Mouse (Mus musculus): ENCODE results near the gene Nrxn3. TPM values are rescaled to one million over a fixed set of nuclear protein-coding genes. Genes with fewer than 3 reads are reported as not detected.

The Nrxn3 gene
- total RNA-seq, 2 experiments from 2014 or later, result 185 to 191 TPM

DNA sequence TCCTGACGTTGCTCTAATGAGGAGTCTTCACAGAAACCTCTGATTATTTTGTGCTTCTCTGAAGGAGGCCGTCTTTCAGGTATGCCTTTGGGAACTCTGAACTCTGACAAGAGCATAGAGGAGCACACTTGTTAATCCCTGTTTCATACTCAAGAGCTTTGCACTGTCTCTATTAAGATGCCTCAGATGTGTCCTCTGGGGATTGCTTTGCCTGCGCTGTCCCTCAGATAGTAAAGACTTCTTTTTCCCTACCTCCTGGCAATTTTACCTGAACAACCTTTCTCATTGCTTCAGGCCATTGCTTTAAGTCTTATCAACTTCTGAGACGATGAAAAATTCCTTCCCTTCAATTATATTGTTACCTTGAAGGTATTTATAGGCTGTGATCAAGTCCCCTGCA lies 1272.7 kb downstream of the Nrxn3 start:
- intact Hi-C loops (cut with DNase I), result no loop called here

GRCm38 (mm10) chr12:90010280-90010679 lies 1287.6 kb downstream of the Nrxn3 start:
- no peak for DNase-seq (ENCODE audit: extremely low spot score in 1 of 2, low spot score in 2 of 2)

More for the DNA sequence above, 1272.7 kb downstream of the Nrxn3 start:
- DNase-seq (ENCODE audit: extremely low spot score in 1 of 2, low spot score in 2 of 2), result no peak

GRCm38 (mm10) chr12:90013958-90014357 lies 1291.3 kb downstream of the Nrxn3 start:
- intact Hi-C loops (cut with DNase I), result no loop called here
- DNase-seq (ENCODE audit: extremely low spot score in 1 of 2, low spot score in 2 of 2), result no peak

More at GRCm38 (mm10) chr12:90010280-90010679, 1287.6 kb downstream of the Nrxn3 start:
- intact Hi-C loops (cut with DNase I), result no loop called here

DNA sequence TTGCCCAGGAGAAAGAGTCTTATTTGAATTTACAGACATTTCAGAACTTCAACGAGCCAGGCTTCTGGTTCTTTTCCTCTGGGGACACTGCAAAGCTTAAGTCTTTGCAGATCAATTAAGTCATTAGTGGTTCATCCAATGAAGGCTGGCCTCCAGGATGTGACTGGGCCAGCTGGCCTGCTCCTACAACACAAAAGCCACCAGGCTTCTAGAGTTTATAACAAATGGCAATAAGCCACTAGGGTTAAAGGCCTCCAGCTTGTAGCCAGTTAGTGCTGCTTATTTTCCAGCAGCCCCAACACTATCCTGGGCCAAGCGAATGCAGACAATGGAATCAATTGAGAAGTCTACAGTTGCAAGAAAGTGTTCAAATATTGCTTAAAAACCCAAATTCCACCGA lies 1304.3 kb downstream of the Nrxn3 start:
- intact Hi-C loops (cut with DNase I), result no loop called here
- DNase-seq (ENCODE audit: extremely low spot score in 1 of 2, low spot score in 2 of 2), result peak in 1 of 2 experiments; percentile 0

- intact Hi-C loops (cut with DNase I), result no loop called here
- no peak for DNase-seq (ENCODE audit: extremely low spot score in 1 of 2, low spot score in 2 of 2)
These were observed 1318.4 kb downstream of the Nrxn3 start for GRCm38 (mm10) chr12:90041038-90041437.

DNA sequence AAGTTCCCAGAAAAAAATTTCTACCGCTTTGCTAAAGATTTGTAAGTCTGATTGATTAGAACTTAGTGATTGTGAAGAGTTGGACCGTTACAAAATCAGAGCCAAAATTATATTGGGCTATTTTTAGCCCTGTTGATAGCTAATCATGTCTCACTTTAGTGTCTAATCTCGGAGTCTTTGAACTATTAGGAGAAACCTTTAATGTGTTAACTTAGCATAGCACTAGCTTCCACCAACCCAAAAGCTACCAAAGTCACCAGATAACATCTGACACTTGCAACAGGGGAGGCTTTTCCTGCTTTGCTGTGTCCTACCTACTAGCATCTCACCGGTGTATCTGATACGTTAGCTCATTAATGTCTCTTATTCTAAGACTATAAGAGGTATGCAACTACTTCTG lies 1333.6 kb downstream of the Nrxn3 start:
- no peak for DNase-seq (ENCODE audit: extremely low spot score in 1 of 2, low spot score in 2 of 2)
- intact Hi-C loops (cut with DNase I), result no loop called here

DNA sequence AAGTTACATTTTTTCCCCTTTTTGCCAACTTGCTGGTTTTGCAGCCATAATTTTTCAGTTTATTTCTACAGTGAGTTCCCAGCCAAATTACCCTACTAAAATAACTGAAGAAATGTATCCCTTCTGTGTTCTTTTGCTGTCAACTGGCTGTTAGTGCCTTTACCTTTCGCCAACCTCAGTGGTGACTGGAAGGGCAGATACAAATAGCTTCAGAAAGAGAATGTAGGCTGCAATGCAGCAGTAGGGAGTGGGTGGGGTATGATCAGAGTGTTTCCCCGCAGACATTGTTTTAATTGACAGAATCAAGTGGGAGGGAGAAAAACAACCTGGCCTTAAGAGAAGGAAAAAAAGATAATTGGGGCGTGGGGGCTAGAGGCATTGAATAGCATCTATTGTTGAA lies 1337.1 kb downstream of the Nrxn3 start:
- DNase-seq (ENCODE audit: extremely low spot score in 1 of 2, low spot score in 2 of 2), result no peak
- intact Hi-C loops (cut with DNase I), result no loop called here

GRCm38 (mm10) chr12:90061312-90061711 lies 1338.6 kb downstream of the Nrxn3 start:
- no peak for DNase-seq (ENCODE audit: extremely low spot score in 1 of 2, low spot score in 2 of 2)
- intact Hi-C loops (cut with DNase I), result no loop called here

DNA sequence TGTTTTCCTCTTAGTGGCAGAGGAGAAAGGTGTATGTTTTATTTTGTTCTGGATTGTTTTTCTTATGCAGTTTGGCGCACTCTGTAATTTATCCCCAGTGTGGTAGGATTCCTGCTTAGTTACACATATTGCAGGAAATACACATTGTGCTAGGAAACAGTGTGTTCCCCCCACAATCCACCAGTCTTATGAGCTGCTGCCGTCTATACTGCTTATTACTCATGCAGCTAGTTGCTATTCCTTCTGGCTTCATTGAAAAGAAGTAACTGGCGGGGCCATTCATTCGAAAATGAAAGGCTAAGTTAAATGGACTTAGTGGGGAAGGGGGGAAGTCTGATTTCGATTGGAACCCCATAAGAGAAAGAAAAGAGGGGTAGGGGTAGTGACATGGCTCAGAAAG lies 1339.5 kb downstream of the Nrxn3 start:
- intact Hi-C loops (cut with DNase I), result no loop called here
- DNase-seq (ENCODE audit: extremely low spot score in 1 of 2, low spot score in 2 of 2), result no peak

GRCm38 (mm10) chr12:90063443-90063842 lies 1340.8 kb downstream of the Nrxn3 start:
- intact Hi-C loops (cut with DNase I), result no loop called here
- DNase-seq (ENCODE audit: extremely low spot score in 1 of 2, low spot score in 2 of 2), result no peak

- intact Hi-C loops (cut with DNase I), result no loop called here
These were observed 1363.2 kb downstream of the Nrxn3 start for GRCm38 (mm10) chr12:90085862-90086261.

GRCm38 (mm10) chr12:90095754-90096153 lies 1373.1 kb downstream of the Nrxn3 start:
- DNase-seq (ENCODE audit: extremely low spot score in 1 of 2, low spot score in 2 of 2), result no peak

More at GRCm38 (mm10) chr12:90085862-90086261, 1363.2 kb downstream of the Nrxn3 start:
- DNase-seq (ENCODE audit: extremely low spot score in 1 of 2, low spot score in 2 of 2), result no peak

GRCm38 (mm10) chr12:90113351-90113791 lies 1390.7 kb downstream of the Nrxn3 start:
- no peak for DNase-seq (ENCODE audit: extremely low spot score in 1 of 2, low spot score in 2 of 2)
- intact Hi-C loops (cut with DNase I), result no loop called here

More at GRCm38 (mm10) chr12:90095754-90096153, 1373.1 kb downstream of the Nrxn3 start:
- intact Hi-C loops (cut with DNase I), result no loop called here

- DNase-seq (ENCODE audit: extremely low spot score in 1 of 2, low spot score in 2 of 2), result no peak
- intact Hi-C loops (cut with DNase I), result no loop called here
These were observed 1409.5 kb downstream of the Nrxn3 start for GRCm38 (mm10) chr12:90131927-90132869.

GRCm38 (mm10) chr12:90142011-90142410 lies 1419.3 kb downstream of the Nrxn3 start:
- intact Hi-C loops (cut with DNase I), result no loop called here

GRCm38 (mm10) chr12:90144247-90144646 lies 1421.6 kb downstream of the Nrxn3 start:
- DNase-seq (ENCODE audit: extremely low spot score in 1 of 2, low spot score in 2 of 2), result peak in 1 of 2 experiments; percentile 48
- intact Hi-C loops (cut with DNase I), result no loop called here

More at GRCm38 (mm10) chr12:90142011-90142410, 1419.3 kb downstream of the Nrxn3 start:
- peak; percentile 19 to 64 for DNase-seq (ENCODE audit: extremely low spot score in 1 of 2, low spot score in 2 of 2)

GRCm38 (mm10) chr12:90158131-90158772 lies 1435.6 kb downstream of the Nrxn3 start:
- no peak for DNase-seq (ENCODE audit: extremely low spot score in 1 of 2, low spot score in 2 of 2)
- intact Hi-C loops (cut with DNase I), result no loop called here

DNA sequence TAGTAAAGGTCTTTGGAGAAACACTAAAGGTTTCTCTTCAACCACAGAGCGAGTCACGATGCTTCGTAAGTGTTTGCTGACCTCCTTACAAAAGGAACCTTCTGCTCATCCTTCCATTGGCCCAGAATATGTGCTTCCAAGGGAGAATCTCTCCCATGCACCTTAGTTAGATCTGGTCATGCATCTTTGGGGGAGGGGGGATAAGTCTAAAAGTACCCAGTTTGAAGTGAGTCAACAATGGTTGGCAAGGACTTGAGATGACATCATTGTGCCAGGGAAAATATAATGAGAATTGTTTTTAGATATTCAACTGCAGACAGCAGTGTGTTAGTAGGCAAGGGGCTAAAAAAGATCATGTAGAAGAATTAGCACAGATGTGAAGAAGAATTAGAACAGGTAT lies 1437.2 kb downstream of the Nrxn3 start:
- DNase-seq (ENCODE audit: extremely low spot score in 1 of 2, low spot score in 2 of 2), result no peak
- intact Hi-C loops (cut with DNase I), result no loop called here

GRCm38 (mm10) chr12:90166118-90166517 lies 1443.4 kb downstream of the Nrxn3 start:
- DNase-seq (ENCODE audit: extremely low spot score in 1 of 2, low spot score in 2 of 2), result no peak
- intact Hi-C loops (cut with DNase I), result no loop called here

DNA sequence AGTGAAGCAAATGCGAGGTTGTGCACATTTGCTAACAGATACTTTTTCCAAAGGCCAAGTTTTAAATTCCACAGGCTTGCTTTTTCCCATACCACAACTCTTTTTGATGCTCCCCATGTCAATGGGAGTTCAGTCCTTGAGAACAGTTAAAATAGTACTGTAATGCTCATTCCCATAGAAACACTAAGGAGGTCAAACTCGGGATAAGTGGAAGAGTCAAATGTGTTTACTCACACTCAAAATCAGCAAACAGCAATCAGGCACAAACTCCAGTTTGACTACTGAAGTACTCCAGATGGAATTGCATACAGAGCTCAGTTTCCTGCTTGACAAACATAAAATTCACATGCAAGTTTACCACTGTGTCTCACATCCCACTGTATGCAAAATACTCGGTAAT lies 1458.9 kb downstream of the Nrxn3 start:
- no peak for DNase-seq (ENCODE audit: extremely low spot score in 1 of 2, low spot score in 2 of 2)
- intact Hi-C loops (cut with DNase I), result no loop called here
